Mouse (Mus musculus) retina, postnatal 1 day (tissue): ENCODE measurements around the gene Pdcl2.

Experiments used
- DNase-seq: peaks from one replicate; pipeline ENCODE4 v3.0.0-alpha.2; 2012

The Pdcl2 gene

GRCm38 (mm10) chr5:76303379-76303744 is 27.6 kb downstream of the Pdcl2 start:
- DNase-seq = no peak

GRCm38 (mm10) chr5:76302009-76302408 is 28.9 kb downstream of the Pdcl2 start:
- DNase-seq = no peak

- no peak for DNase-seq
These were observed 41.7 kb downstream of the Pdcl2 start for GRCm38 (mm10) chr5:76289234-76289691.

- DNase-seq = no peak
These were observed 42.7 kb downstream of the Pdcl2 start for GRCm38 (mm10) chr5:76288256-76288655.

- no peak for DNase-seq
These were observed 43.9 kb downstream of the Pdcl2 start for GRCm38 (mm10) chr5:76287062-76287461.

GRCm38 (mm10) chr5:76285699-76286098 is 45.3 kb downstream of the Pdcl2 start:
- no peak for DNase-seq

- DNase-seq = no peak
These were observed 47.1 kb downstream of the Pdcl2 start for GRCm38 (mm10) chr5:76283890-76284289.

GRCm38 (mm10) chr5:76274977-76275376 is 56.0 kb downstream of the Pdcl2 start:
- no peak for DNase-seq
